Mouse (Mus musculus) limb, embryonic 14.5 days (tissue): ENCODE measurements around the gene Rpl6. TPM values are rescaled to one million over a fixed set of nuclear protein-coding genes. Genes with fewer than 3 reads are reported as not detected.
"Not testable (repeated sequence)": the region's sequence is repeated elsewhere in the genome, so short reads cannot be mapped to it uniquely, and the experiment has no call there.

Experiments
- ATAC-seq: fragments of 200-750 bp; cut with Nextera tagmentation; 2 replicates; pipeline ENCODE4 v1.8.0; 2017; ENCODE audit warnings: low read depth, moderate number of reproducible peaks, moderate TSS enrichment; ENCODE audit not compliant: low FRiP score
- DNase-seq: peaks from one replicate; pipeline ENCODE4 v3.0.0-alpha.2; 2015; ENCODE audit warnings: low spot score
- H3K27ac ChIP-seq: fragments of 300-500 bp; sonication (generic); replicated peaks from 2 replicates; pipeline ENCODE4 v1.5.1; 2014; ENCODE audit warnings: low read depth, mild to moderate bottlenecking, low read length, moderate library complexity, mixed read lengths
- H3K27me3 ChIP-seq: fragments of 300-500 bp; sonication (generic); 2 replicates; pipeline ENCODE4 v1.6.1; 2014; ENCODE audit warnings: low read length, mixed read lengths; ENCODE audit not compliant: control insufficient read depth, insufficient read depth
- H3K36me3 ChIP-seq: fragments of 300-500 bp; sonication (generic); 2 replicates; pipeline ENCODE4 v1.6.1; 2014; ENCODE audit warnings: mild to moderate bottlenecking, low read length, moderate library complexity, mixed read lengths; ENCODE audit not compliant: control insufficient read depth, insufficient read depth
- H3K4me1 ChIP-seq: fragments of 300-500 bp; sonication (generic); 2 replicates; pipeline ENCODE4 v1.6.1; 2014; ENCODE audit warnings: antibody characterized with exemption, low read length, mixed read lengths; ENCODE audit not compliant: control insufficient read depth, insufficient read depth
- H3K4me2 ChIP-seq: fragments of 300-500 bp; sonication (generic); replicated peaks from 2 replicates; pipeline ENCODE4 v1.6.1; 2014; ENCODE audit warnings: low read depth, mild to moderate bottlenecking, low read length, moderate library complexity; ENCODE audit not compliant: severe bottlenecking
- H3K4me3 ChIP-seq: fragments of 300-500 bp; sonication (generic); replicated peaks from 2 replicates; pipeline ENCODE4 v1.5.1; 2014; ENCODE audit warnings: low read length
- H3K9ac ChIP-seq: fragments of 300-500 bp; sonication (generic); 2 replicates; pipeline ENCODE4 v1.6.1; 2014; ENCODE audit warnings: mild to moderate bottlenecking, low read depth, low read length, moderate library complexity; ENCODE audit not compliant: severe bottlenecking
- H3K9me3 ChIP-seq: fragments of 300-500 bp; sonication (generic); 2 replicates; pipeline ENCODE4 v1.6.1; 2016; ENCODE audit warnings: low read length; ENCODE audit not compliant: control insufficient read depth
- POLR2A ChIP-seq: fragments of 200-500 bp; IDR thresholded peaks from 2 replicates; pipeline ENCODE4 v1.8.0; 2012; ENCODE audit warnings: inconsistent platforms, mild to moderate bottlenecking, moderate library complexity, borderline replicate concordance; ENCODE audit not compliant: insufficient read depth, insufficient read length; ENCODE audit errors: extremely low read depth
- WGBS: fragments of 180-500 bp; shearing (Covaris S2); extraction: QIAGEN DNeasy Blood & Tissue Kit; methylation state at CpG from one replicate; pipeline ENCODE4 v1.1.7; 2014; 5-methylcytosine and 5-hydroxymethylcytosine counted together
- polyA plus RNA-seq, 2 experiments: library from polyadenylated mRNA; depleted of rRNA in 1 of 2; stranded (reverse) in 1 of 2; unstranded in 1 of 2; fragments of >200 nt; fragmentation: Nextera tagmentation in 1 of 2; extraction: Ambion mirVana in 1 of 2; gene quantifications; 2 replicates each; pipeline versions ENCODE4 v1.2.1 to v1.2.3; 2012 to 2014

Gene Rpl6
- polyA plus RNA-seq, 2 experiments, result 712 to 1,086 TPM

DNA sequence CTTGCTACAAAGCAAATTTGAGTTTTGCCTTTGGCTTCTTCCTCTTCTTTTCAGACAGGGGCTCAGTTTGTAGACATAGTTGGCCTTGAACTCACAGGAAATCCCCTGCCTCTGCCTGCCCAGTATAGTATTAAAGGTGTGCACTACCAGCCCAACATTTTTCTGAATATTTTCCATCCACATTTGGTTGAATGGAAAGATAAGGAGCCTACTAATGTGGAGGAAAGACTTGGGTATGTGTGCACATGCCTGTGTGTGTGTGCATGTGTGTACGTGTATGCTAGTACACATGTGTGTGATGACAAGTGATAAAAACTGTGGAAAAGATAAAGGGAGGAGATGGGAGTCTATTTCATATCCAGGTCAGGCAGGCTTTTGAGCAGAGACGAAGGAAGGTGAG, 21.6 kb downstream of the Rpl6 start:
- 98% methylated on average over 2 of the region's 2 CpGs for WGBS
- ATAC-seq (no peak), DNase-seq (no peak)
- no peak overlapping the region for H3K27ac ChIP-seq
- H3K9me3 ChIP-seq, result no peaks in the 10 kb centered on the region
- peaks cover 7% of the 10 kb centered on the region for H3K4me1 ChIP-seq
- no peak overlapping the region for H3K4me3 ChIP-seq
- H3K4me2 ChIP-seq, result no peak overlapping the region
- H3K9ac ChIP-seq, result no peak overlapping the region
- no peaks in the 10 kb centered on the region for H3K36me3 ChIP-seq
- H3K27me3 ChIP-seq, result no peaks in the 10 kb centered on the region
- no peak for TF ChIP-seq POLR2A

- Histone ChIP-seq H3K9me3 (no peaks in the 10 kb centered on the region), H3K36me3 (no peaks in the 10 kb centered on the region), H3K4me1 (peaks cover 5% of the 10 kb centered on the region), H3K4me2 (no peak overlapping the region), H3K4me3 (no peak overlapping the region), H3K27ac (no peak overlapping the region), H3K9ac (no peak overlapping the region), H3K27me3 (no peaks in the 10 kb centered on the region)
- DNase-seq, result no peak
- WGBS, result 88% methylated on average over 3 of the region's 3 CpGs
- no peak for TF ChIP-seq POLR2A
- ATAC-seq, result no peak
Measured at GRCm38 (mm10) chr5:121226406-121226805, 22.1 kb downstream of the Rpl6 start.

DNA sequence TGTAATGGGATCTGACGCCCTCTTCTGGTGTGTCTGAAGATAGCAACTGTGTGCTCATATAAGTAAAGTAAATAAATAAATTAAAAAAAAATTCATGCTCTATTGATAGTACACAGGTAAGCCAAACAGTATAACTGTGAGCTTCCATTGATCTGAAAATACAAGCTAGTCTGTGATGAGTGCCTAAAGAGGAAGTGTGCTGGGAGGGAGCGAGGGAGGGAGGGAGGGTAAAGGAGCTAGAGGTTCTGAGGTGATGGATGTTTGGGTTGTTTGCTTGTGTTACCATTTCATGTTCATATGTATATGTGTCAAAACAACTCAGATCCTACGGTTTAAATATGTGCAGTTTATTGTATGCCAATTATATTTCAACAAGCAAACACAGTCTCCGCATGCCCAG, 22.6 kb downstream of the Rpl6 start:
- ATAC-seq, result no peak

GRCm38 (mm10) chr5:121227330-121227729, 23.0 kb downstream of the Rpl6 start:
- not testable (repeated sequence) for H3K4me3 ChIP-seq, H3K27ac ChIP-seq, H3K4me1 ChIP-seq, ATAC-seq, H3K27me3 ChIP-seq, H3K9ac ChIP-seq, H3K4me2 ChIP-seq, DNase-seq, H3K36me3 ChIP-seq, H3K9me3 ChIP-seq
- 90% methylated on average over 1 of the region's 1 CpGs for WGBS

More for the DNA sequence above, 22.6 kb downstream of the Rpl6 start:
- no peak overlapping the region for H3K4me2 ChIP-seq
- DNase-seq, result no peak
- H3K4me3 ChIP-seq, result no peak overlapping the region
- no peak for TF ChIP-seq POLR2A
- H3K27me3 ChIP-seq, result no peaks in the 10 kb centered on the region
- no peaks in the 10 kb centered on the region for H3K9me3 ChIP-seq
- peaks cover under 1% of the 10 kb centered on the region; the same call in 1 of the 2 replicates for H3K4me1 ChIP-seq
- H3K9ac ChIP-seq, result no peak overlapping the region
- 85% methylated on average over 4 of the region's 4 CpGs for WGBS
- H3K36me3 ChIP-seq, result no peaks in the 10 kb centered on the region
- H3K27ac ChIP-seq, result no peak overlapping the region

DNA sequence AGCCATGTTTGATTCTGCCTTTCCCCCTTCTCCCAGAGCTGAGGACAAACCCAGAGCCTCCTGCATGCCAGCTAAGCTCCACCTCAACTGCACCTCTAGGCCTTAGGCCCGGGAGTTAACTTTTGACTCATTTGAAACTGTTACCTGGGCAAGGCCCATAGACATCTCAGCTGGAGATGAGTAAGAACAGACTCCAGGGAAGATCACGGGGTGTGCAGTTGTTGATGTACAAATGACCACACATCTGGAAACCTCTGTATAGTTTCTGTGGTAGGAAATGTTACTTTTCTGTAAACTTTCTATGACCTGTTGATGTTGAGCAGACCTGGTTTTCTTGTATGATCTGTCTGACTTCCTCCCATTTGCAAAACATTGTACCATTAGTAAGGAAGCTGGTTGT, 24.9 kb downstream of the Rpl6 start:
- no peak for DNase-seq
- no peak for ATAC-seq
- Histone ChIP-seq H3K36me3 (0 out of 2 replicates have a peak, but pooled peaks cover under 1% of the 10 kb centered on the region), H3K9ac (no peak overlapping the region), H3K4me2 (no peak overlapping the region), H3K4me1 (no peaks in the 10 kb centered on the region), H3K27ac (no peak overlapping the region), H3K9me3 (no peaks in the 10 kb centered on the region), H3K27me3 (no peaks in the 10 kb centered on the region), H3K4me3 (no peak overlapping the region)
- WGBS, result 90% methylated on average over 2 of the region's 2 CpGs
- TF ChIP-seq POLR2A, result no peak

- Histone ChIP-seq H3K9ac (no peak overlapping the region), H3K27me3 (no peaks in the 10 kb centered on the region), H3K9me3 (no peaks in the 10 kb centered on the region), H3K4me2 (no peak overlapping the region), H3K4me3 (no peak overlapping the region), H3K27ac (no peak overlapping the region), H3K36me3 (0 out of 2 replicates have a peak, but pooled peaks cover 3% of the 10 kb centered on the region), H3K4me1 (no peaks in the 10 kb centered on the region)
- 88% methylated on average over 9 of the region's 9 CpGs for WGBS
- ATAC-seq (no peak), DNase-seq (no peak)
- no peak for TF ChIP-seq POLR2A
Measured at GRCm38 (mm10) chr5:121230811-121231210, 26.5 kb downstream of the Rpl6 start.
